Mouse (Mus musculus) limb, embryonic 14.5 days (tissue): ENCODE results near the gene Ank2. TPM values are rescaled to one million over a fixed set of nuclear protein-coding genes. Genes with fewer than 3 reads are reported as not detected.

ENCODE experiments used
- ATAC-seq: fragments of 200-750 bp; cut with Nextera tagmentation; 2 replicates; pipeline ENCODE4 v1.8.0; 2017; ENCODE audit warnings: low read depth, moderate number of reproducible peaks, moderate TSS enrichment; ENCODE audit not compliant: low FRiP score
- DNase-seq: peaks from one replicate; pipeline ENCODE4 v3.0.0-alpha.2; 2015; ENCODE audit warnings: low spot score
- H3K27ac ChIP-seq: fragments of 300-500 bp; sonication (generic); replicated peaks from 2 replicates; pipeline ENCODE4 v1.5.1; 2014; ENCODE audit warnings: low read depth, mild to moderate bottlenecking, low read length, moderate library complexity, mixed read lengths
- H3K27me3 ChIP-seq: fragments of 300-500 bp; sonication (generic); 2 replicates; pipeline ENCODE4 v1.6.1; 2014; ENCODE audit warnings: low read length, mixed read lengths; ENCODE audit not compliant: control insufficient read depth, insufficient read depth
- H3K36me3 ChIP-seq: fragments of 300-500 bp; sonication (generic); 2 replicates; pipeline ENCODE4 v1.6.1; 2014; ENCODE audit warnings: mild to moderate bottlenecking, low read length, moderate library complexity, mixed read lengths; ENCODE audit not compliant: control insufficient read depth, insufficient read depth
- H3K4me1 ChIP-seq: fragments of 300-500 bp; sonication (generic); 2 replicates; pipeline ENCODE4 v1.6.1; 2014; ENCODE audit warnings: antibody characterized with exemption, low read length, mixed read lengths; ENCODE audit not compliant: control insufficient read depth, insufficient read depth
- H3K4me2 ChIP-seq: fragments of 300-500 bp; sonication (generic); replicated peaks from 2 replicates; pipeline ENCODE4 v1.6.1; 2014; ENCODE audit warnings: low read depth, mild to moderate bottlenecking, low read length, moderate library complexity; ENCODE audit not compliant: severe bottlenecking
- H3K4me3 ChIP-seq: fragments of 300-500 bp; sonication (generic); replicated peaks from 2 replicates; pipeline ENCODE4 v1.5.1; 2014; ENCODE audit warnings: low read length
- H3K9ac ChIP-seq: fragments of 300-500 bp; sonication (generic); 2 replicates; pipeline ENCODE4 v1.6.1; 2014; ENCODE audit warnings: mild to moderate bottlenecking, low read depth, low read length, moderate library complexity; ENCODE audit not compliant: severe bottlenecking
- H3K9me3 ChIP-seq: fragments of 300-500 bp; sonication (generic); 2 replicates; pipeline ENCODE4 v1.6.1; 2016; ENCODE audit warnings: low read length; ENCODE audit not compliant: control insufficient read depth
- POLR2A ChIP-seq: fragments of 200-500 bp; IDR thresholded peaks from 2 replicates; pipeline ENCODE4 v1.8.0; 2012; ENCODE audit warnings: inconsistent platforms, mild to moderate bottlenecking, moderate library complexity, borderline replicate concordance; ENCODE audit not compliant: insufficient read depth, insufficient read length; ENCODE audit errors: extremely low read depth
- WGBS: fragments of 180-500 bp; shearing (Covaris S2); extraction: QIAGEN DNeasy Blood & Tissue Kit; methylation state at CpG from one replicate; pipeline ENCODE4 v1.1.7; 2014; 5-methylcytosine and 5-hydroxymethylcytosine counted together
- polyA plus RNA-seq, 2 experiments: library from polyadenylated mRNA; depleted of rRNA in 1 of 2; stranded (reverse) in 1 of 2; unstranded in 1 of 2; fragments of >200 nt; fragmentation: Nextera tagmentation in 1 of 2; extraction: Ambion mirVana in 1 of 2; gene quantifications; 2 replicates each; pipeline versions ENCODE4 v1.2.1 to v1.2.3; 2012 to 2014

Ank2 gene
- polyA plus RNA-seq, 2 experiments = 33.0 to 41.6 TPM

DNA sequence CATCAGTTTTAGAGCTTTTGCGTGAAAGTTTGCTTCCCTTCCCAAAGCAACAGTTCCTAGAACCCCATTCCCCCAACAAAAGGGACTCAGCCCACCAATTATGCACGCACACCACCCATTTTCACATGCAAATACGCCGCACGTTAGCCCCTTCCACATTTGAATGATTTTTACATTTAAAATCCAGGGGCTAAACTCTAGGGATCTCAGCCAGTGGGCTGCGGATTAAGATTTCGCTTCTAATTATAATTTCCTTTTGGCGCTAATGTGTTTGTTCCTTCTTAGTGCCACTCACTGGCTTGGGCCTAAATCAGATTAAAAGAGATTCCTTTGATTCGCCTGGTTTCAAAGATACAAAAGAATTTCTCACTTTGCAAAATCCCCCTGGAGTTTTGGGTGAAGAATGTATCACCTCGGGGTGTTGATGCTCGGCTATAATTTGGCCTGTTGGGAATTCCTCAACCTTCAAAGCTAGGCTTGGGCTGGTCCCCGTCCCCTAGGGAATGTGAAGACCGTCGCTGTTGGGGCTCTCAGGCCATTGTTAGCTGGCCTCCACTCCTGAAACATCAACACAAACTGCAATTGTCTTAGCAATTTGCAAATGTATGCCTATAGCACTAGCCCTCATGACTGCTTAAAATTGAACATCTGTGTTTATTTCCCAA is 35.2 kb downstream of the Ank2 start:
- Histone ChIP-seq H3K27ac (no peak overlapping the region), H3K4me3 (no peak overlapping the region), H3K4me1 (no peaks in the 10 kb centered on the region), H3K4me2 (no peak overlapping the region), H3K36me3 (no peaks in the 10 kb centered on the region), H3K27me3 (peaks cover 8% of the 10 kb centered on the region; the same call in 1 of the 2 replicates), H3K9ac (no peak overlapping the region), H3K9me3 (no peaks in the 10 kb centered on the region)
- no peak for DNase-seq
- no peak for TF ChIP-seq POLR2A
- no peak for ATAC-seq
- 38% methylated on average over 14 of the region's 14 CpGs for WGBS

DNA sequence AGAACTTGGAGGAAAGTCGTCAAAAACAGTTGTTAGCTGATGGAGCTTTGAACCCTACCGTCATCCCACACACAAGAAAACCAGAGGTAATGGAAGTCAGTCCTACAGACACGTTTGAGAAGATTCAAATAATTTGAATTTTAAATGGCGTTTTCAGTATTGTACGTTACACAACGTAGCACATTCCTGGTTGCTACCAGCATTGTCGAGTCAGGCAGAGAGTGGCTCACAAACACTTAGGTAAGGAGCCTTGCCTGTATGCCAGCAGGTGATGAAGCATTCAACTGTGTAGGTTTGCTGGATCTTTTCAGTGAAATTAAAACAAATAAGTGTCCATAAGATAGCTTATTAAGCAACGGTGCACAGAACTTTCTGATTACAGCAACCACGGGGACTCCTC is 36.0 kb downstream of the Ank2 start:
- 41% methylated on average over 9 of the region's 9 CpGs for WGBS
- Histone ChIP-seq H3K9me3 (no peaks in the 10 kb centered on the region), H3K27me3 (peaks cover 8% of the 10 kb centered on the region; the same call in 1 of the 2 replicates), H3K9ac (no peak overlapping the region), H3K36me3 (no peaks in the 10 kb centered on the region), H3K27ac (no peak overlapping the region), H3K4me2 (no peak overlapping the region), H3K4me1 (no peaks in the 10 kb centered on the region), H3K4me3 (no peak overlapping the region)
- no peak for TF ChIP-seq POLR2A
- DNase-seq (no peak), ATAC-seq (no peak)

DNA sequence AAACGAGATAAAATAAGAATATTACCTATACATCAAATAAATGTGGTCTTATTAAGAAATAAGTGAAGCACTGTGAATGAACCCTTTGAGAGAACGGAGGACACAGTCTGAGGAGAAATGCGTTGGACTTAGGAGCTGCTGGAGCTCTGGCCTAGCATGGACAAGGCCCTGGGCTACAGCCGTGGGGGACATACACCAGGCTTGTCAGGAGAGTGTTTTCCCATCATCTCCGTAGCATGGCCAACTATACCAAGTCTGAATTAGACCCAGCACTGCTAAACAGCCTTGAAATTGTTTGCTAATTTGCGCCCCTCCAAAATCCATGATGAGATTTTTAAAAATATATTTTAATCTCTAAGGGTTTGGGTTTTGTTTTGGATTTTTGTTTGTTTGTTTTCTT is 36.7 kb downstream of the Ank2 start:
- Histone ChIP-seq H3K27me3 (peaks cover 8% of the 10 kb centered on the region; the same call in 1 of the 2 replicates), H3K27ac (no peak overlapping the region), H3K9me3 (no peaks in the 10 kb centered on the region), H3K4me1 (no peaks in the 10 kb centered on the region), H3K4me2 (no peak overlapping the region), H3K9ac (no peak overlapping the region), H3K4me3 (no peak overlapping the region), H3K36me3 (no peaks in the 10 kb centered on the region)
- WGBS = 83% methylated on average over 6 of the region's 6 CpGs
- TF ChIP-seq POLR2A = no peak
- DNase-seq (no peak), ATAC-seq (no peak)

GRCm38 (mm10) chr3:127460891-127461437 is 38.2 kb downstream of the Ank2 start:
- no peak overlapping the region for H3K9ac ChIP-seq
- H3K36me3 ChIP-seq = no peaks in the 10 kb centered on the region
- TF ChIP-seq POLR2A = no peak
- H3K27me3 ChIP-seq = peaks cover 8% of the 10 kb centered on the region; the same call in 1 of the 2 replicates
- ATAC-seq (no peak), DNase-seq (no peak)
- no peaks in the 10 kb centered on the region for H3K9me3 ChIP-seq
- H3K4me2 ChIP-seq = no peak overlapping the region
- WGBS = 62% methylated on average over 11 of the region's 11 CpGs
- H3K27ac ChIP-seq = no peak overlapping the region
- H3K4me1 ChIP-seq = no peaks in the 10 kb centered on the region
- no peak overlapping the region for H3K4me3 ChIP-seq

- Histone ChIP-seq H3K4me2 (no peak overlapping the region), H3K4me1 (no peaks in the 10 kb centered on the region), H3K27ac (no peak overlapping the region), H3K4me3 (no peak overlapping the region), H3K27me3 (peaks cover 8% of the 10 kb centered on the region; the same call in 1 of the 2 replicates), H3K9ac (no peak overlapping the region), H3K9me3 (no peaks in the 10 kb centered on the region), H3K36me3 (no peaks in the 10 kb centered on the region)
- ATAC-seq = no peak
- TF ChIP-seq POLR2A = no peak
- no peak for DNase-seq
- WGBS = 25% methylated on average over 3 of the region's 3 CpGs
These were observed 39.3 kb downstream of the Ank2 start for GRCm38 (mm10) chr3:127459858-127460257.
